Mouse (Mus musculus) liver, embryonic 13.5 days (tissue): ENCODE data around the gene Rasgrf2. TPM values are rescaled to one million over a fixed set of nuclear protein-coding genes. Genes with fewer than 3 reads are reported as not detected.

ENCODE experiments used
- ATAC-seq: fragments of 200-750 bp; cut with Nextera tagmentation; 2 replicates; pipeline ENCODE4 v1.8.0; 2017; ENCODE audit warnings: low read depth, mild to moderate bottlenecking, moderate number of reproducible peaks, moderate library complexity
- DNase-seq: peaks from one replicate; pipeline ENCODE4 v3.0.0; 2022
- H3K27ac ChIP-seq: fragments of 300-500 bp; sonication (generic); 2 replicates; pipeline ENCODE4 v1.5.1; 2015; ENCODE audit warnings: moderate library complexity, mild to moderate bottlenecking, inconsistent platforms
- H3K27me3 ChIP-seq: fragments of 300-500 bp; sonication (generic); 2 replicates; pipeline ENCODE4 v1.6.1; 2015; ENCODE audit warnings: mild to moderate bottlenecking, inconsistent platforms
- H3K36me3 ChIP-seq: fragments of 300-500 bp; sonication (generic); 2 replicates; pipeline ENCODE4 v1.6.1; 2015; ENCODE audit warnings: mild to moderate bottlenecking, inconsistent platforms
- H3K4me1 ChIP-seq: fragments of 300-500 bp; sonication (generic); replicated peaks from 2 replicates; pipeline ENCODE4 v1.6.1; 2015; ENCODE audit warnings: inconsistent platforms
- H3K4me2 ChIP-seq: fragments of 300-500 bp; sonication (generic); 2 replicates; pipeline ENCODE4 v1.6.1; 2015; ENCODE audit warnings: inconsistent platforms, mild to moderate bottlenecking, moderate library complexity
- H3K4me3 ChIP-seq: fragments of 300-500 bp; sonication (generic); replicated peaks from 2 replicates; pipeline ENCODE4 v1.5.1; 2015; ENCODE audit warnings: mild to moderate bottlenecking, inconsistent platforms
- H3K9ac ChIP-seq: fragments of 300-500 bp; sonication (generic); 2 replicates; pipeline ENCODE4 v1.6.1; 2015; ENCODE audit warnings: mild to moderate bottlenecking, inconsistent platforms
- H3K9me3 ChIP-seq: fragments of 300-500 bp; sonication (generic); replicated peaks from 2 replicates; pipeline ENCODE4 v1.6.1; 2016; ENCODE audit warnings: inconsistent platforms
- WGBS: fragments of 180-500 bp; shearing (Covaris S2); methylation state at CpG from one replicate; pipeline ENCODE4 v1.1.7; 2015; ENCODE audit not compliant: insufficient replicate concordance; 5-methylcytosine and 5-hydroxymethylcytosine counted together
- polyA plus RNA-seq: library from polyadenylated mRNA; unstranded; fragments of >200 nt; fragmentation: Nextera tagmentation; extraction: Ambion mirVana; gene quantifications from 2 replicates; pipeline ENCODE4 v1.2.1, GENCODE M21; 2015

The Rasgrf2 gene
- polyA plus RNA-seq, 1 experiment from 2014 or later = 0.10 TPM

GRCm38 (mm10) chr13:91985915-91986589 is 145.4 kb downstream of the Rasgrf2 start:
- H3K4me2 ChIP-seq = no peak overlapping the region
- no peak for DNase-seq
- no peak overlapping the region for H3K4me3 ChIP-seq
- H3K27ac ChIP-seq = no peak overlapping the region
- no peaks in the 10 kb centered on the region for H3K36me3 ChIP-seq
- H3K4me1 ChIP-seq = no peaks in the 10 kb centered on the region
- no peak for ATAC-seq
- H3K27me3 ChIP-seq = no peaks in the 10 kb centered on the region
- H3K9me3 ChIP-seq = no peaks in the 10 kb centered on the region
- H3K9ac ChIP-seq = no peak overlapping the region
- 50% methylated on average over 7 of the region's 7 CpGs for WGBS

- DNase-seq = no peak
- Histone ChIP-seq H3K9me3 (no peaks in the 10 kb centered on the region), H3K27me3 (no peaks in the 10 kb centered on the region), H3K36me3 (no peaks in the 10 kb centered on the region), H3K4me2 (no peak overlapping the region), H3K4me3 (no peak overlapping the region), H3K9ac (no peak overlapping the region), H3K4me1 (no peaks in the 10 kb centered on the region), H3K27ac (no peak overlapping the region)
- ATAC-seq = no peak
Measured at GRCm38 (mm10) chr13:91985019-91985418, 146.4 kb downstream of the Rasgrf2 start.

GRCm38 (mm10) chr13:91982080-91982479 is 149.4 kb downstream of the Rasgrf2 start:
- Histone ChIP-seq H3K27me3 (no peaks in the 10 kb centered on the region), H3K4me3 (no peak overlapping the region), H3K4me1 (no peaks in the 10 kb centered on the region), H3K9ac (no peak overlapping the region), H3K36me3 (no peaks in the 10 kb centered on the region), H3K4me2 (no peak overlapping the region), H3K9me3 (no peaks in the 10 kb centered on the region), H3K27ac (no peak overlapping the region)
- WGBS = 53% methylated on average over 3 of the region's 3 CpGs
- no peak for DNase-seq
- ATAC-seq = no peak

GRCm38 (mm10) chr13:91981414-91981813 is 150.0 kb downstream of the Rasgrf2 start:
- H3K27ac ChIP-seq = no peak overlapping the region
- no peaks in the 10 kb centered on the region for H3K4me1 ChIP-seq
- DNase-seq (no peak), ATAC-seq (no peak)
- H3K4me2 ChIP-seq = no peak overlapping the region
- no peak overlapping the region for H3K9ac ChIP-seq
- H3K27me3 ChIP-seq = no peaks in the 10 kb centered on the region
- H3K4me3 ChIP-seq = no peak overlapping the region
- H3K36me3 ChIP-seq = no peaks in the 10 kb centered on the region
- 56% methylated on average over 1 of the region's 1 CpGs for WGBS
- H3K9me3 ChIP-seq = no peaks in the 10 kb centered on the region

GRCm38 (mm10) chr13:91976971-91977370 is 154.5 kb downstream of the Rasgrf2 start:
- DNase-seq (no peak), ATAC-seq (no peak)
- no peaks in the 10 kb centered on the region for H3K4me1 ChIP-seq
- H3K27me3 ChIP-seq = no peaks in the 10 kb centered on the region
- 44% methylated on average over 1 of the region's 1 CpGs for WGBS
- no peak overlapping the region for H3K4me2 ChIP-seq
- H3K36me3 ChIP-seq = no peaks in the 10 kb centered on the region
- no peak overlapping the region for H3K27ac ChIP-seq
- no peak overlapping the region for H3K9ac ChIP-seq
- H3K9me3 ChIP-seq = no peaks in the 10 kb centered on the region
- no peak overlapping the region for H3K4me3 ChIP-seq

GRCm38 (mm10) chr13:91976541-91976940 is 154.9 kb downstream of the Rasgrf2 start:
- WGBS = 67% methylated on average over 2 of the region's 2 CpGs
- DNase-seq (no peak), ATAC-seq (no peak)
- Histone ChIP-seq H3K36me3 (no peaks in the 10 kb centered on the region), H3K4me2 (no peak overlapping the region), H3K27ac (no peak overlapping the region), H3K9ac (no peak overlapping the region), H3K4me1 (no peaks in the 10 kb centered on the region), H3K4me3 (no peak overlapping the region), H3K9me3 (no peaks in the 10 kb centered on the region), H3K27me3 (no peaks in the 10 kb centered on the region)

GRCm38 (mm10) chr13:91974154-91974553 is 157.3 kb downstream of the Rasgrf2 start:
- Histone ChIP-seq H3K9ac (no peak overlapping the region), H3K27me3 (no peaks in the 10 kb centered on the region), H3K9me3 (no peaks in the 10 kb centered on the region), H3K4me3 (no peak overlapping the region), H3K4me2 (no peak overlapping the region), H3K36me3 (no peaks in the 10 kb centered on the region), H3K4me1 (no peaks in the 10 kb centered on the region), H3K27ac (no peak overlapping the region)
- DNase-seq (no peak), ATAC-seq (no peak)
- 63% methylated on average over 1 of the region's 1 CpGs for WGBS

GRCm38 (mm10) chr13:91971246-91971645 is 160.2 kb downstream of the Rasgrf2 start:
- no peak overlapping the region for H3K27ac ChIP-seq
- ATAC-seq (no peak), DNase-seq (no peak)
- no peak overlapping the region for H3K9ac ChIP-seq
- no peaks in the 10 kb centered on the region for H3K4me1 ChIP-seq
- no peak overlapping the region for H3K4me2 ChIP-seq
- 74% methylated on average over 3 of the region's 3 CpGs for WGBS
- no peaks in the 10 kb centered on the region for H3K27me3 ChIP-seq
- no peak overlapping the region for H3K4me3 ChIP-seq
- no peaks in the 10 kb centered on the region for H3K9me3 ChIP-seq
- no peaks in the 10 kb centered on the region for H3K36me3 ChIP-seq

- ATAC-seq (no peak), DNase-seq (no peak)
- H3K4me1 ChIP-seq = no peaks in the 10 kb centered on the region
Measured at GRCm38 (mm10) chr13:91956474-91956873, 175.0 kb downstream of the Rasgrf2 start.

GRCm38 (mm10) chr13:91955646-91956045 is 175.8 kb downstream of the Rasgrf2 start:
- H3K4me2 ChIP-seq = no peak overlapping the region
- no peaks in the 10 kb centered on the region for H3K36me3 ChIP-seq
- no peak overlapping the region for H3K9ac ChIP-seq
- H3K27me3 ChIP-seq = no peaks in the 10 kb centered on the region
- H3K9me3 ChIP-seq = no peaks in the 10 kb centered on the region
- H3K27ac ChIP-seq = no peak overlapping the region
- 74% methylated on average over 2 of the region's 2 CpGs for WGBS
- no peak for ATAC-seq
- no peak overlapping the region for H3K4me3 ChIP-seq
- no peak for DNase-seq
- no peaks in the 10 kb centered on the region for H3K4me1 ChIP-seq

More at GRCm38 (mm10) chr13:91956474-91956873, 175.0 kb downstream of the Rasgrf2 start:
- no peak overlapping the region for H3K27ac ChIP-seq
- H3K27me3 ChIP-seq = no peaks in the 10 kb centered on the region
- no peaks in the 10 kb centered on the region for H3K36me3 ChIP-seq
- no peak overlapping the region for H3K4me3 ChIP-seq
- no peaks in the 10 kb centered on the region for H3K9me3 ChIP-seq
- H3K9ac ChIP-seq = no peak overlapping the region
- no peak overlapping the region for H3K4me2 ChIP-seq

GRCm38 (mm10) chr13:91955175-91955574 is 176.3 kb downstream of the Rasgrf2 start:
- Histone ChIP-seq H3K4me2 (no peak overlapping the region), H3K9me3 (no peaks in the 10 kb centered on the region), H3K9ac (no peak overlapping the region), H3K27me3 (no peaks in the 10 kb centered on the region), H3K36me3 (no peaks in the 10 kb centered on the region), H3K4me3 (no peak overlapping the region), H3K27ac (no peak overlapping the region), H3K4me1 (no peaks in the 10 kb centered on the region)
- WGBS = 72% methylated on average over 1 of the region's 1 CpGs
- DNase-seq (no peak), ATAC-seq (no peak)

GRCm38 (mm10) chr13:91940113-91940512 is 191.3 kb downstream of the Rasgrf2 start:
- WGBS = 76% methylated on average over 9 of the region's 9 CpGs
- Histone ChIP-seq H3K9ac (no peak overlapping the region), H3K4me3 (no peak overlapping the region), H3K4me1 (no peaks in the 10 kb centered on the region), H3K27ac (no peak overlapping the region), H3K36me3 (no peaks in the 10 kb centered on the region), H3K27me3 (no peaks in the 10 kb centered on the region), H3K9me3 (no peaks in the 10 kb centered on the region), H3K4me2 (no peak overlapping the region)
- DNase-seq (no peak), ATAC-seq (no peak)
